ENCODE assay signal across 8 mouse cellular contexts in the genomic region with DNA sequence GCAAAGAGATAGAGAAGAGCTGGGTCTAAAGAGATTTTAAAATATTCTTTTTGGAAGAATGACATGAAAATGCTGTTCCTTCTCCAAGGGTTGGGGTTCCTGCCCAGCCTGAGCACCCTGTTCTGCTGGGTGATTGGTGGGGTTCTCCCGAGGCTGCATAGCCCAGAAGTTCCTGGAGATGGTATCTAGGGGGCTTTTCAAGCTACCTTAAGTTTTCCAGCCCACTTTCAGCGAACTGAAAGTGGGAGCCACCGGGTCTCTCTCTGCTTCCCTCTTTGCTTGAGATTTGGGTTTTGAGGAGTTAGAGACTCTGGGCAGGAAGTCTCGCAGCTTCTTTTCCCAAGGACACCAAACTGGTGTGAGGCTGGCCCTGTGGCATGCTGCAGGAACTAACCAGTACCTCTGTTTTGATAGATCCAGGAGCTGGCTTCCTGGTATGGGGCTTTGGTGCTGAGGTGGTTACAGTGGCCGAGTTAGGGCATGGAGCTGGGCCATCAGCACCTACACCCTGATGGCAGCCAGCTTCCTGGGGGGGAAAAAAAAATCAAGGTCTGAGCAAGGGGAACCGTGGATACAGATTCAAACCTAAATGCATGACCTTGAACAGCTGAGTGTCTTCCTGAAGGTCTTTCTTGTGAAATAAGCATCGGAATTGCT. TPM values are rescaled to one million over a fixed set of nuclear protein-coding genes. Genes with fewer than 3 reads are reported as not detected.
A peak's percentile ranks its signal among the peaks of the same experiment; 100 is the strongest.
DNase-seq lines count a peak whose midpoint lies in the region; ATAC-seq and TF ChIP-seq lines count a peak whose summit lies in the region.

No protein-coding gene starts in this region.

- H3K4me2 ChIP-seq in kidney, embryonic 15.5 days: peak overlapping the region; percentile 64
- H3K4me2 ChIP-seq in neural tube, embryonic 13.5 days: peak overlapping the region; percentile 85

- peak overlapping the region; percentile 32; the same call in 1 of the 2 replicates for H3K9ac ChIP-seq in kidney, embryonic 15.5 days
- peak overlapping the region; percentile 88 for H3K9ac ChIP-seq in neural tube, embryonic 13.5 days

- peak overlapping the region; percentile 40 for H3K4me3 ChIP-seq in lung, adult 2 months (replicated peaks; ENCODE audit: extremely low read depth, low read depth, low read length)
- H3K4me3 ChIP-seq in forebrain, embryonic 10.5 days: peak overlapping the region; percentile 75
- peak overlapping the region; percentile 84 for H3K4me3 ChIP-seq in kidney, embryonic 15.5 days (replicated peaks)
- H3K4me3 ChIP-seq in neural tube, embryonic 13.5 days: peak overlapping the region; percentile 84

- no peak for DNase-seq in lung, adult 2 months
- DNase-seq in lung, postnatal 25 days (ENCODE audit: low spot score): no peak
- no peak for DNase-seq in forebrain, embryonic 10.5 days (ENCODE audit: extremely low spot score, low spot score)
- no peak for DNase-seq in left cerebral cortex, adult 18-20 months (ENCODE audit: low spot score in 2 of 2)
- DNase-seq in embryo, embryonic 10 days (ENCODE audit: low spot score): no peak

- no peaks in the 10 kb centered on the region for H3K27me3 ChIP-seq in forebrain, embryonic 10.5 days (ENCODE audit: poor library complexity, severe bottlenecking)
- no peaks in the 10 kb centered on the region for H3K27me3 ChIP-seq in kidney, embryonic 15.5 days
- no peaks in the 10 kb centered on the region for H3K27me3 ChIP-seq in neural tube, embryonic 13.5 days

- no peak for ATAC-seq in kidney, embryonic 15.5 days (replicated peaks; ENCODE audit: low FRiP score)
- ATAC-seq in neural tube, embryonic 13.5 days (ENCODE audit: low read depth): no peak
- ATAC-seq in frontal cortex, adult (ENCODE audit: low TSS enrichment): no peak

- TF ChIP-seq CTCF in lung, adult 2 months (IDR thresholded peaks at IDR 0.05; ENCODE audit: insufficient read depth, low read length): no peak

- 26% methylated on average over 7 of the region's 7 CpGs for WGBS in lung, adult 2 months
- 89% methylated on average over 7 of the region's 7 CpGs for WGBS in forebrain, embryonic 10.5 days
- WGBS in kidney, embryonic 15.5 days: 56% methylated on average over 7 of the region's 7 CpGs
- WGBS in neural tube, embryonic 13.5 days: 82% methylated on average over 7 of the region's 7 CpGs

- no peak for TF ChIP-seq POLR2A in lung, adult 2 months (IDR thresholded peaks at IDR 0.05; ENCODE audit: borderline replicate concordance, extremely low read depth, low read depth, low read length)

- no peaks in the 10 kb centered on the region for H3K9me3 ChIP-seq in forebrain, embryonic 10.5 days
- no peaks in the 10 kb centered on the region for H3K9me3 ChIP-seq in kidney, embryonic 15.5 days (replicated peaks)
- H3K9me3 ChIP-seq in neural tube, embryonic 13.5 days: no peaks in the 10 kb centered on the region

- H3K27ac ChIP-seq in forebrain, embryonic 10.5 days: peak overlapping the region; percentile 13; the same call in 1 of the 2 replicates
- H3K27ac ChIP-seq in kidney, embryonic 15.5 days: no peak overlapping the region
- no peak overlapping the region for H3K27ac ChIP-seq in neural tube, embryonic 13.5 days (replicated peaks)

- peaks cover 12% of the 10 kb centered on the region for H3K36me3 ChIP-seq in forebrain, embryonic 10.5 days (replicated peaks)
- no peaks in the 10 kb centered on the region; the same call in 1 of the 2 replicates for H3K36me3 ChIP-seq in kidney, embryonic 15.5 days
- H3K36me3 ChIP-seq in neural tube, embryonic 13.5 days: no peaks in the 10 kb centered on the region

- H3K4me1 ChIP-seq in lung, adult 2 months (ENCODE audit: control insufficient read depth, insufficient read depth, low read length): peaks cover 29% of the 10 kb centered on the region
- peaks cover 64% of the 10 kb centered on the region for H3K4me1 ChIP-seq in forebrain, embryonic 10.5 days
- peaks cover 52% of the 10 kb centered on the region for H3K4me1 ChIP-seq in kidney, embryonic 15.5 days
- H3K4me1 ChIP-seq in neural tube, embryonic 13.5 days (replicated peaks): peaks cover 64% of the 10 kb centered on the region

RNA-seq across cellular contexts. Expression of gene Slc9a1, which starts 2.2 kb away (rescaled TPM):
- polyA plus RNA-seq in lung, adult 2 months (2012; rRNA removed): 39.9 and 40.4 TPM in 2 replicates
- 7.9 and 8.1 TPM in 2 replicates for polyA plus RNA-seq in forebrain, embryonic 10.5 days (2016; fragmentation: Nextera tagmentation; extraction: Ambion mirVana)
- 7.5 and 8.3 TPM in 2 replicates for polyA plus RNA-seq in kidney, embryonic 15.5 days (2015; fragmentation: Nextera tagmentation; extraction: Ambion mirVana)
- polyA plus RNA-seq in neural tube, embryonic 13.5 days (2015; fragmentation: Nextera tagmentation; extraction: Ambion mirVana): 7.0 and 7.1 TPM in 2 replicates
- 10 to 100 TPM; 46.3 to 47.9 TPM for total RNA-seq in left cerebral cortex, adult 18-20 months (2021)

RNA-seq across cellular contexts. Expression of gene Wdtc1, which starts 18.5 kb away (rescaled TPM):
- 49.1 and 50.3 TPM in 2 replicates for polyA plus RNA-seq in lung, adult 2 months (2012; rRNA removed)
- 16.8 and 17.0 TPM in 2 replicates for polyA plus RNA-seq in forebrain, embryonic 10.5 days (2016; fragmentation: Nextera tagmentation; extraction: Ambion mirVana)
- 12.0 and 13.1 TPM in 2 replicates for polyA plus RNA-seq in kidney, embryonic 15.5 days (2015; fragmentation: Nextera tagmentation; extraction: Ambion mirVana)
- polyA plus RNA-seq in neural tube, embryonic 13.5 days (2015; fragmentation: Nextera tagmentation; extraction: Ambion mirVana): 21.9 and 24.3 TPM in 2 replicates
- total RNA-seq in left cerebral cortex, adult 18-20 months (2021): 10 to 100 TPM; 61.2 to 68.1 TPM
